ENCODE assay signal across 8 mouse cellular contexts in the genomic region with DNA sequence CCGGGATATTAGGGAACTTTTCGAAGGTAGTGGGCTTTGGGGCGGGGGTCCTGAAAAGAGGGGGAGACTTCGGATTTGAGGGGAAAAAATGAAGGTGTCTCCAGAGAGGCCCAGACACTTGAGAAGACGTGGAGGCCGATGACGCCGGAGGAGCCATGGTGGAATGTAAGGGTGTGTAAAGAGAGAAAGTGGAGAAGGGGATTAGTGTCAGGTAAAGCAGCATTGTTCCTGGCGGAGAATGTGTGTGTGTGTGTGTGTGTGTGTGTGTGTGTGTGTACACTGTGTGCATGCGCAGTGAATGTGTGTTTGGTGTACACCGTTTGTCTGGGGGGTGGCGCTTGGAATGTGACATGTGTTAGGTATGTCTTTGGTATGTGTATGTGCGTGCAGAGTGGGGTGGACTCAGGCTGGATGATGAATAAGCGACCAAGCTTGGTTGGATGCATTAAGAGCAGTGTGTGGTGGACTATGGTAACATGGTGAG. TPM values are rescaled to one million over a fixed set of nuclear protein-coding genes. Genes with fewer than 3 reads are reported as not detected.
DNase-seq lines count a peak whose midpoint lies in the region; ATAC-seq and TF ChIP-seq lines count a peak whose summit lies in the region.

No protein-coding gene starts in this region.

- H3K4me2 ChIP-seq in forebrain, embryonic 14.5 days (ENCODE audit: low read length): peak overlapping the region; percentile 54
- H3K4me2 ChIP-seq in intestine, embryonic 15.5 days (replicated peaks): peak overlapping the region; percentile 59
- H3K4me2 ChIP-seq in liver, embryonic 15.5 days: peak overlapping the region; percentile 82
- H3K4me2 ChIP-seq in neural tube, embryonic 13.5 days: peak overlapping the region; percentile 65

- no peaks in the 10 kb centered on the region for H3K27me3 ChIP-seq in spleen, adult 2 months (ENCODE audit: control insufficient read depth, insufficient read depth, low read length)
- H3K27me3 ChIP-seq in forebrain, embryonic 14.5 days (replicated peaks; ENCODE audit: control insufficient read depth, insufficient read depth, low read length): no peaks in the 10 kb centered on the region
- H3K27me3 ChIP-seq in intestine, embryonic 15.5 days (replicated peaks): no peaks in the 10 kb centered on the region
- no peaks in the 10 kb centered on the region for H3K27me3 ChIP-seq in liver, embryonic 15.5 days
- H3K27me3 ChIP-seq in neural tube, embryonic 13.5 days: no peaks in the 10 kb centered on the region

- 0 out of 2 replicates have a peak, but pooled peaks cover under 1% of the 10 kb centered on the region for H3K36me3 ChIP-seq in spleen, adult 2 months (ENCODE audit: control insufficient read depth, insufficient read depth, low read length)
- peaks cover 15% of the 10 kb centered on the region; the same call in 1 of the 2 replicates for H3K36me3 ChIP-seq in forebrain, embryonic 14.5 days (ENCODE audit: control insufficient read depth, insufficient read depth, low read length)
- no peaks in the 10 kb centered on the region for H3K36me3 ChIP-seq in intestine, embryonic 15.5 days
- H3K36me3 ChIP-seq in liver, embryonic 15.5 days (replicated peaks): 0 out of 2 replicates have a peak, but pooled peaks cover 8% of the 10 kb centered on the region
- peaks cover 12% of the 10 kb centered on the region for H3K36me3 ChIP-seq in neural tube, embryonic 13.5 days

- peaks cover 3% of the 10 kb centered on the region; the same call in 1 of the 2 replicates for H3K4me1 ChIP-seq in spleen, adult 2 months (ENCODE audit: control insufficient read depth, insufficient read depth, insufficient read length)
- no peaks in the 10 kb centered on the region for H3K4me1 ChIP-seq in forebrain, embryonic 14.5 days (ENCODE audit: control insufficient read depth, insufficient read depth, low read length)
- no peaks in the 10 kb centered on the region for H3K4me1 ChIP-seq in intestine, embryonic 15.5 days (replicated peaks)
- H3K4me1 ChIP-seq in liver, embryonic 15.5 days (replicated peaks): peaks cover 4% of the 10 kb centered on the region
- H3K4me1 ChIP-seq in neural tube, embryonic 13.5 days (replicated peaks): peaks cover 20% of the 10 kb centered on the region

- peak; percentile 41 for ATAC-seq in forebrain, embryonic 14.5 days
- ATAC-seq in intestine, embryonic 15.5 days: peak; percentile 29; the same call in 1 of the 2 replicates
- 0 out of 2 replicates have a peak, but pooled peaks have one; percentile 8 for ATAC-seq in liver, embryonic 15.5 days (ENCODE audit: insufficient read depth)
- ATAC-seq in neural tube, embryonic 13.5 days (ENCODE audit: low read depth): peak; percentile 54
- no peak for ATAC-seq in monocyte, adult 5-6 weeks (replicated peaks; ENCODE audit: insufficient number of reproducible peaks, low FRiP score, low TSS enrichment, poor library complexity, severe bottlenecking)

- no peak for TF ChIP-seq POLR2A in spleen, adult 2 months (IDR thresholded peaks at IDR 0.05; ENCODE audit: low read depth, low read length)
- no peak for TF ChIP-seq POLR2A in brain, embryonic 14.5 days (IDR thresholded peaks at IDR 0.05; ENCODE audit: borderline replicate concordance, extremely low read depth, insufficient read depth, insufficient read length, poor library complexity, severe bottlenecking)

- peak overlapping the region; percentile 89 for H3K4me3 ChIP-seq in spleen, adult 2 months (ENCODE audit: extremely low read depth, insufficient read depth, insufficient read length)
- H3K4me3 ChIP-seq in forebrain, embryonic 14.5 days (ENCODE audit: low read depth, low read length): peak overlapping the region; percentile 62
- H3K4me3 ChIP-seq in intestine, embryonic 15.5 days (replicated peaks): peak overlapping the region; percentile 62
- H3K4me3 ChIP-seq in liver, embryonic 15.5 days (replicated peaks): peak overlapping the region; percentile 67
- peak overlapping the region; percentile 65 for H3K4me3 ChIP-seq in neural tube, embryonic 13.5 days

- no peak for TF ChIP-seq CTCF in spleen, adult 2 months (IDR thresholded peaks at IDR 0.05; ENCODE audit: extremely low read depth, insufficient read depth, insufficient read length, insufficient replicate concordance)
- TF ChIP-seq CTCF in brain, embryonic 14.5 days (IDR thresholded peaks at IDR 0.05; ENCODE audit: borderline replicate concordance, extremely low read depth, insufficient read depth, insufficient read length): no peak

- peak overlapping the region; percentile 81 for H3K9ac ChIP-seq in forebrain, embryonic 14.5 days (ENCODE audit: low read length)
- H3K9ac ChIP-seq in intestine, embryonic 15.5 days: peak overlapping the region; percentile 67
- H3K9ac ChIP-seq in liver, embryonic 15.5 days: peak overlapping the region; percentile 61
- H3K9ac ChIP-seq in neural tube, embryonic 13.5 days: peak overlapping the region; percentile 87

- WGBS in spleen, adult 2 months: 35% methylated on average over 14 of the region's 14 CpGs
- WGBS in forebrain, embryonic 14.5 days: 39% methylated on average over 14 of the region's 14 CpGs
- 27% methylated on average over 14 of the region's 14 CpGs for WGBS in intestine, embryonic 15.5 days
- WGBS in liver, embryonic 15.5 days (ENCODE audit: insufficient replicate concordance): 20% methylated on average over 14 of the region's 14 CpGs
- WGBS in neural tube, embryonic 13.5 days: 40% methylated on average over 14 of the region's 14 CpGs

- H3K27ac ChIP-seq in spleen, adult 2 months (ENCODE audit: insufficient read depth, low read length): no peak overlapping the region
- peak overlapping the region; percentile 84; the same call in 1 of the 2 replicates for H3K27ac ChIP-seq in forebrain, embryonic 14.5 days (ENCODE audit: low read depth, low read length)
- H3K27ac ChIP-seq in intestine, embryonic 15.5 days: no peak overlapping the region
- H3K27ac ChIP-seq in liver, embryonic 15.5 days (replicated peaks): 0 out of 2 replicates have a peak overlapping the region, but pooled peaks have one; percentile 61
- peak overlapping the region; percentile 89 for H3K27ac ChIP-seq in neural tube, embryonic 13.5 days (replicated peaks)

- H3K9me3 ChIP-seq in forebrain, embryonic 14.5 days (replicated peaks; ENCODE audit: control insufficient read depth, low read length): no peaks in the 10 kb centered on the region
- no peaks in the 10 kb centered on the region for H3K9me3 ChIP-seq in intestine, embryonic 15.5 days
- no peaks in the 10 kb centered on the region for H3K9me3 ChIP-seq in liver, embryonic 15.5 days (replicated peaks)
- H3K9me3 ChIP-seq in neural tube, embryonic 13.5 days: no peaks in the 10 kb centered on the region

- DNase-seq in spleen, adult 2 months (ENCODE audit: low read depth in 1 of 2, low spot score in 2 of 2): no peak
- DNase-seq in spleen, postnatal 14 days (ENCODE audit: low spot score in 2 of 2): no peak
- peak; percentile 58 for DNase-seq in brain, embryonic 14.5 days (ENCODE audit: low read depth)
- peak; percentile 20 for DNase-seq in forebrain, embryonic 14.5 days (ENCODE audit: low spot score)

RNA-seq across cellular contexts. Expression of a gene that starts 0.9 kb away (rescaled TPM):
- 25.6 and 34.9 TPM in 2 replicates for polyA plus RNA-seq in spleen, adult 2 months (2012; rRNA removed)
- 335 and 340 TPM in 2 replicates for polyA plus RNA-seq in brain, embryonic 14.5 days (2012; rRNA removed)
- 583 and 650 TPM in 2 replicates for polyA plus RNA-seq in forebrain, embryonic 14.5 days (2014; fragmentation: Nextera tagmentation; extraction: Ambion mirVana)
- 203 and 215 TPM in 2 replicates for polyA plus RNA-seq in intestine, embryonic 15.5 days (2015; fragmentation: Nextera tagmentation; extraction: Ambion mirVana)
- polyA plus RNA-seq in liver, embryonic 15.5 days (2015; fragmentation: Nextera tagmentation; extraction: Ambion mirVana): 132 and 142 TPM in 2 replicates
- polyA plus RNA-seq in neural tube, embryonic 13.5 days (2015; fragmentation: Nextera tagmentation; extraction: Ambion mirVana): 503 and 515 TPM in 2 replicates
- 56.2 to 87.7 TPM (median 86.7 TPM) in 3 replicates for total RNA-seq in monocyte, adult 5-6 weeks (2017)

RNA-seq across cellular contexts. Expression of a gene that starts 46.3 kb away (rescaled TPM):
- 0.26 and 0.36 TPM in 2 replicates for polyA plus RNA-seq in spleen, adult 2 months (2012; rRNA removed)
- polyA plus RNA-seq in brain, embryonic 14.5 days (2012; rRNA removed): 7.1 and 8.5 TPM in 2 replicates
- polyA plus RNA-seq in forebrain, embryonic 14.5 days (2014; fragmentation: Nextera tagmentation; extraction: Ambion mirVana): 3.6 and 4.1 TPM in 2 replicates
- 2.4 and 2.5 TPM in 2 replicates for polyA plus RNA-seq in intestine, embryonic 15.5 days (2015; fragmentation: Nextera tagmentation; extraction: Ambion mirVana)
- 0.48 and 0.59 TPM in 2 replicates for polyA plus RNA-seq in liver, embryonic 15.5 days (2015; fragmentation: Nextera tagmentation; extraction: Ambion mirVana)
- 4.7 and 5.2 TPM in 2 replicates for polyA plus RNA-seq in neural tube, embryonic 13.5 days (2015; fragmentation: Nextera tagmentation; extraction: Ambion mirVana)
- total RNA-seq in monocyte, adult 5-6 weeks (2017): 2.5 to 5.0 TPM (median 2.8 TPM) in 3 replicates

Comparison
In these comparisons a context has a peak if more than half of its experiments do, and no peak if none do; other contexts are left out.
1. DNase-seq: peak in brain, embryonic 14.5 days (single experiment) and forebrain, embryonic 14.5 days (single experiment); none in spleen, adult 2 months (0 of 2) and spleen, postnatal 14 days (0 of 2).
2. H3K27ac ChIP-seq: peak in forebrain, embryonic 14.5 days (single experiment), liver, embryonic 15.5 days (single experiment) and neural tube, embryonic 13.5 days (single experiment); none in spleen, adult 2 months (single experiment) and intestine, embryonic 15.5 days (single experiment).
3. Peak in every context shown above with its lines, with median percentiles within 50 percentile points of each other: H3K4me3 ChIP-seq, H3K4me2 ChIP-seq and H3K9ac ChIP-seq.